Mouse (Mus musculus) right cerebral cortex, postnatal 25 days (tissue): Measurements from ENCODE around the gene Gp9.

Source experiments
- DNase-seq: peaks from one replicate; pipeline ENCODE4 v3.0.0; 2022

Gp9 gene

DNA sequence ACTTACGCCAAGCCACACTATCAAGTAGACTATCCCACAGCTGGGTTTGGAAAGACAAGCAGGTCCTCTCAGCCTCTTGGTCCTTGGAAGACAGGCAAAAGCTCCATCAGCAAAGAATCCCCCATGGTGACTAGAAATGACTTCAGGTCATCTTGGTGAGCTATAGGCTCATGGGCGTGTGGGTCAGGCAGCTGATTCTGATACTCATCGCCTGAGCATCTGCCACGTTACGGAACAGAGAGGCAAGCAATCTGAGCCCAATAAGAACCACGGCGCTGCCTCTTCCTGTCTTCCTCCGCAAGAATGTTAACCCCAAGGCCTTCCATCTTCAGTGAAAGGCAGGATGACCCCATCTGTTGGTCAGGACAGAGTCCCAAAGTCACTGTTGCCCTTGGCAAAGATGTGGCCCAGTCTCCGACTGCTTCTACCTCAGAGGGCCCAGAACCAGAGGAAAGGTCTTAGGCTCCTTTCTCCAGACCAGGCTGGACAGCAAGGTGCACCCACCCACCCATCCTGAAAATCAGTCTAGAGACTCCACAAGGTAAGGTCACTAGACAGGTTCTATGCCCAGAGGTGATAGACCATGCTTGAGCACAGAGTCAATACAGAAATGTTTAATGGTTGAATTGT is 10.5 kb downstream of the Gp9 start:
- DNase-seq = no peak

DNA sequence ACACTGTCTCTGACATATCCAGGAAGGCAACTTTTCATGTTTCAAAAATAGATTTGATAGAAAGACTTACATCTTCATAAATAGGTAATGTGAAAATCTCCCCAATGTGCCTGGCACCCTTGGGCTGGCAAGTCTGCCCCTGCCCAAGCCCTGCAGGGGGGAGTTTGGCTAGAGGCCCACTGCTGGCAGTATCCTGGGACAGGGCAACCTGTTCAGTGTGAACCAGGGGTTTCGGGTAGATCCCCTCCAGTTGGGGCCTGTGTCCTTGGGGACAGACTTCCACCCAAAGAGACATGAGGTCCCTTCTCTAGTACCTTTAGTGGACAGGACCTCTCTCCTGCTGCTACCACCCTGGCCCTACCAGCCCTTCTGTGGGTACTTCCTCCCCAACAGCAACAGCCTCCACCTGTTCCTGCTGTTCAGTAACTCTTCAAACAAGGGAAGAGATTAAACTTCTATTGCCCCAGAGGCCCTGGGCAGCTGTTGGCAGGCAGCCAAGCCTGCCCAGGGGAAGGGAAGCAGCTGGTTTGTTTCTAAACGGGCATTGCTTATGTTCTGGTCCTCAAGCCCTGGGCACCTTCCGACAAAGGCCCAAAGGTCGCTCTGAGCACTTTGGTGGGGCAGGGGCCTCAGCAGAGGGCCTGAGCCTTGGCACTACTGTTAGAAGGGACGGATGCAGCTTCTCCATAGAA is 11.2 kb downstream of the Gp9 start:
- no peak for DNase-seq

DNA sequence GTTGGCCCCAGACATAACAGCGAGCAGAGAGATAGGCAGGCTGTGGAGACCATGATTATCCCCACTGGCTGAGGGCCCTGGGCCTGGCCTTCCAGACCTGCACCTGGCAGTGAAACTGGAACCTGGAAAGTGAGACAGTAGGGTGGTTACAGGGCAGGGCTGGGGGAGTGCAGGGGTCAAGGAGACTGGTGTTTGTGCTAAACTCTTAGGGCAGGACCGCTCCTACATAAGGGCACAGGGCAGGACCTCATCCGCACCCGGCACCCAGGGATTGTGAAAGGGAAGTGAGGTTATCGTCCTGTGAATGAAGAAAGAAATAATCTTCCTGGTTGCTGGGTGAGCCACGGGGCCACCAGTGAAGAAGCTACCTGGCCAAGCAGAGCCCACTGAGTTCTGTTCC is 11.9 kb downstream of the Gp9 start:
- DNase-seq = no peak

DNA sequence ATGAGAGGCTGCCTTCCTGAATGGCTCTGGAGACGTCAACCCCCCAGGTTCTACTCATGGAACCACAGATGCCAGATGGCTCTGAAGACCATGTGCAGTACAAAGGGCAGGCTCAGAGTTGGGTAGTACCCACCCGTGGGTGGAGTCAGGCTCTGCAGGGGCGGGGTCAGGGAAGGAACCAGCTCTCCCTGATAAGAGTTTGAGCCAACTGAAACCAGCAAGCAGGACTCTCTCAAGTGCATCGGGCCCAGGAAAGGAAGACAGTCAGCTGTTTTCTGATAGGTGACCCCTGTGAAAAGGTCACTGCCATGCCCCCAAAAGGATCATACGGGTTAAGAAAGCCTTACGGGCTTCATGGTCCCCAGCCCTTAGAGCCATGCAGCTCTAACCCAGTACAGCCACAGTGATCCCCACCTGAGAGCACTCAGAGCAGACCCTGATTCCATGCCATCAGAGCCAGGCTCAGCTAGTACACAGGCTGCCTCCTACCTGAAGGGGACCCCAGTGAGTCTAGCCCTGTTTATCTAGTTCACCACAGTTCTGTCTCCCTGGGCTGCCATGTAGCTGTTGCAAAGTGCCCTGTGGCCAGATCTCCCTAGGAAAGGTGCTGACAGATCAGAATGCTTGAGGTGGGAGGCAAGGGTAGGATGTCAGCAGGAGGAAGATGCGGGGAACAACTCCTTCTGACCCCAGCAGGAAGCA is 13.1 kb downstream of the Gp9 start:
- no peak for DNase-seq

DNA sequence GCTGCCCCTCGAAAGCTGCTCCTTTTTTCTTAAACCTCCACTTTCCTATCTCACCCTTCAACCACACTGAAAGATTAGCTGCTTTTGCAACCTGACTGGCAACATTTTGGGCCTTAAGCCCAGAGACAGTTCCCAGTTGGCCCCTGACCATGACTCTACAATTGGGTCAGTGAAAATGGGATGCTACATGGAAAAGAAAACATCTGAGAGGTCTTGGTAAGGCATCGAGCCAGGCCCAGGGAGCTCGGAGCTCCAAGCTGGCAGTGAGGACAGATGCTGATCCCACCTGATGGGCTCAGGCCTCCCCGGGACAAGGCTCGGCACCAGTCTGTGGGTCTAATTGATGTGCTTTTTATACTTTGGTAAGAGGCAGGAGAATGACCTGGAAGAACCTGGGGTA is 14.0 kb downstream of the Gp9 start:
- no peak for DNase-seq

DNA sequence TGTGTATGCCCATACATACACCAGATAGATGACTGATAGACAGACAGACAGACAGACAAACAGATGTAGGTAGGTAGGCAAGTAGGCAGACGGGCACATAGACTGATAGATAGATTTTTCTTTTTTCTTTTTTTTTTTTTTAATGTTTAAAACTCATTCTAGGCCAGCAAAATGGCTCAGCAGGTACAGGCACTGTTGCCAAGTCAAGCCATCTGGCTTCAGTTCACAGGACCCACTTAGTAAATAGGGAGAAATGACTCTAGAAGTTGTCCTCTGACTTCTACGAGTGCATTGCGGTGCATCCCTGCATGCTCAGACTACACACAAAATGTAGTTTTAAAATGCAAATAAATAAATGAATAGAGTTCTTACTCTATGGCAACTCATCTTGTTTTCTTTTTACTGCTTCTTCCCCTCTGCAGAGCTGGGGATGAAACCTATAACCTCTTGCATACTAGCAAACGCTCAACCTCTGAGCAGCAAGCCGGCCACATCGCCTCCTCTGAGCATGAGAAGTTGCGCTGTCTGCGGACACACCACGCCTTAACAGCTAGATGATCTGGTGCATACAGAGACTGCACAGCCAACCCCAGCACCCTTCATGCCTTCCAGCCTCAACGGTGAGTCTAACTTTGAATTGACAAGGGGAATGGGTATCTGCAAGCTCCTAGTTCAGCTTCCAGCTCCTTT is 16.1 kb downstream of the Gp9 start:
- no peak for DNase-seq

DNA sequence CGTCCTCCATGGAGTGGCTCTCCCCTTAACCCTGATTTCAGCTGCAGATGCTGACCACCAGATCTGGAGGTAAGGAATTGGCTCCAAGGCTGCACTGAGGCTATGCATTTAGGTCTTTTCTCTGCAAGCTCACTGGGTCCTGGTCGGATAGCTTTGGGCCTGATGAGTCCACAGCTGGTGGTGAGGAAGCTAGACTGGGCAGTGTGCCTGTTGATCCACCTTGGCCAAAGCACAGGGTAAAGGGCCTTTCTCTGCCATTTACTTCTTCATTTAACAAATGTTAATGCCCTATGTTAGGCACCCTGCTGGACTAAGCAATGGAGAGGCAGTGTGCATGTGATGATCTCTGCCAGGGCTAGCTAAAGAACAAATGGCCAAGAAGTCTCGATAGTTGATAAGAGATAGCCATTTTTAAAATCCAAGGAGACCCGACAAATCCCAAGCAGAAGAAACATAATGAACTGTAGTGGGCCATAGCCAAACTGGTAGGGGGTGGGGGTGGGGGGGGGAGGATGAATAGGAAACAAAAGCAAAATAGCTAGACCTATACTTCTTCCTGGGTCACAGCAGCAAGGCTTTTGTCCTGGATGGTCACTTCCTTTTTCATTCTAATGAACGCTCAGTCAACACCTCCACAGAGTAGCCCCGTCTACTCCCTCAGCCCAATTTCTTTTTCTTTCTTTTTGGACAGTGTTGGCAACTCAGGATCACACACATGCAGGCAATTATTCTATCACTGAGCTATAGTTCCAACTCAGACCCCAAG is 17.7 kb downstream of the Gp9 start:
- DNase-seq = no peak

DNA sequence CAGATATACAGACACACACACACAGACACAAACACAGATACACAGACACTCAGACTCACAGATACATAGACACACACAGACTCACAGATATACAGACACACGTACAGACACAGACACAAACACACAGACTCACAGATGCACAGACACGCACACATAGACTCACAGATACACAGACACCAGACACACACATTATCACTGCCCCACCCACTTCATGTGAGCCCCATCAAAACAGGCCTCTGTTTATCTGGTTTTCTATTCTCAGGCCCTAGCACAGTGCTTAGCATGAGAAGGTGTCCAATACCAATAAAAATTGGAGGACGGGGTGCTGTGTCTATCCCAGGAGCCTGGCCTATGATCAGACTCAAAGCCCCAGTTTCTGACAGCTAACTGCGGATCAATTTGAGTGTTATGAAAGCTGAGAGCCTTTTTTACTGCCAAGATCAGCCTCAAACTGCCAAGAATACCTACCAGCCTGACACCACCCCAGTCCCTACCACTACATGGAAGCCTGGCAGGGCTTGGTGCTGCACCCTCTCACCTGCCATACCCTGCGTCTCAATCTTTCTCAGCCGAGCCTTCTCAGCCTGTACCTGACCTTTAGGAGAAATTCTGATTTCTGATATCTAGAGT is 18.5 kb downstream of the Gp9 start:
- no peak for DNase-seq

DNA sequence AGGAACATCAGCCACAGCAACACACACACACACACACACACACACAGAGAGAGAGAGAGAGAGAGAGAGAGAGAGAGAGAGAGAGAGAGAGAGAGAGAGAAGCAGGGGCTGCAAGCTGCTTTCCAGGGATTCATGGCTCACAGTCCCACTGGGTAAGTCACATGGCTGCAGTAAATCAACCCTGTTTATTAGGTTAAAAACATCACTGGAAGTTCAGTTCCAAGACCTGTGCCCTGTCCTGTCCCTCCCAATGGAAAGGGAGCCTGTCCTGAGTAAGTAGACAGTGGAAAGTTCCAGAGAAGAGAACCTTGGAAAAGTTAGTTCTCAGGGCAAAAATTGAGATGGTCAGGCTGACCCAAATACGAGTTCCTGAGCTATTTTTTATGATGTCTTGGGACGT is 19.4 kb downstream of the Gp9 start:
- no peak for DNase-seq

DNA sequence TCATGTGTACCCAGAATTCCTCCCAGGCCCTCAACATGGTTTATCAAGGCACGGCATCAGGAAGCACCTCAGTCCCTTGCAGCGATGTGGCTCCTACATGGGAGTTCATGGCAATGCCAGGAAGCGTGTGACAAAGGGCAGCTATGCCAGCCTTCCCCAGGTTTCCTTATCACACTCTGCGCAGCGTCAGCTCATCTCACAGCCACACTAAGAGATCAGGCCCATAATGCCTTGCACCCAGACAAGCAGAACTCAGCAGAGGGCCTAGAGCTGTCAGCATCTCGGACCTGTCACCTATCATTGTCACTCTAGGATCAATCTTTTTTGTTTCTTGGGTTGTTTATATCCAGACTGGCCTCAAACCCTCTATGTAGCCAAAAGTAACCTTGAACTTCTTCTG is 21.7 kb downstream of the Gp9 start:
- no peak for DNase-seq

DNA sequence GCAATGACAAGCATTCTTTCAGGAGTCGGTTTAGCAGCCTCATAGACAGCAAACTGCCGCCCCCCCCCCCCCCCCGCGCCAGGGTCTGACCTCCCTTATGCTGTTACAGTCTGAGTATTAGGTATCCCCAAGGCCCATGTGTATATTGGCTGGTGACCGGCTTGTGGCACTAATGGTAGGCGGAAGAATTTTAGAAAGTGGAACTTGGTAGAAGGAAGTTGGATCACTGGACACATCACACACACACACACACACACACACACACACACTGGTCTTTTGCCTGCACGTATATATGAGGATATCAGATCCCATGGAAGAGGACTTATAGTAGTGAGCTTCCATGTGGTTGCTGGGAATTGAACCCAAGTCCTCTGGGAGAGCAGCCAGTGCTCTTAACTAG is 24.6 kb downstream of the Gp9 start:
- DNase-seq = no peak

DNA sequence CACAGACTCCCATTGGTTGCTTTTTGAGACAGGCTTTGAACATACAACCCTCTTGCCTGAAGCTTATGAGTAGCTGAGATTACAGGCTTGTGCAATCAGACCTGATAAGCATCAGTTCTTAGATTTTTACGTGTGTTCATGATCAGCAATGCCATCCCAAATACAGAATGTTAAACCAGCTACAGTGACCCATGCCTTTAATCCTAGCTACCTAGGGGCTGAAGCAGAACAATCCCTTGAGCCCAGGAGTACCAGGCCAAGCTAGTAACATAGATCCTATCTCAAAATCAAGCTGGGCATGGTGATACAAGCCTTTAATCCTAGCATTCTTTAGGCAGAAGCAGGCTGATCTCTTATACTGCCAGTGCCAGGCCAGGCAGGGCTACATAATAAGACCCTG is 26.2 kb downstream of the Gp9 start:
- DNase-seq = no peak

DNA sequence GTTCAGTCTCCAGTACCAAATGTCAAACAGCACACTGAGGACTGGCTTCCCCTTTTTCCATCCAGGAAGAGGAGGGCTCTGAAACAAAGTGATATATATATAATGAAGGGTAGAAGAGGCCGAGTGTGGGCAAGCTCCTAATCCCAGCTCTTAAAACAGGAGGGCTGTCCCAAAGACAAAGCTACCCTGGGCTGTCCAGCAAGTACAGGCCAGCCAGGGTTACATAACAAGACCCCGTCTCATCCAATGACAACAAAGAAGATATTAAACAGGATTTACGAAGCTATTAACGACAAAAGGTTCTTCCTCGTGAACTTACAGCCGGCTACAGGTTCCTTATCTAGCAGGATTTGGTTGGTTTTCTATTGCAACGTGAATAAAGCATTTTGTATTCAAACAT is 27.0 kb downstream of the Gp9 start:
- no peak for DNase-seq

DNA sequence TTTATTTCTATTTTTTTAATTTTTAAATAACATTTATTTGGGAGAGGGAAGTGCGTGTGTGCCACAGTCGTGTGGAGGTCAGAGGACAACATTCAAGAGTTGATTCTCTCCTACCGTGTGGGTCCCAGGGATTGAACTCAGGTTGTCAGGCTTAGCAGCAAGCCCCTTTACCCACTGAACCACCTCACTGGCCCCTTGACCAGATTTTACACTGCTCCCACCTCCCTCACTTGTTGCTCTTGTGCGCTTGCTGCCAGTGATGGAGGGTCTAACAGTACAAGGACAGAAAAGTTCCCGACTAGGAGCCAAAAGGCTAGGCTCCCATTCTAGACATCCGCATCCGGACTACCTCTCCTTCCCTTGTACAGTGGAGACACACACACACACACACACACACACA is 27.6 kb downstream of the Gp9 start:
- DNase-seq = no peak

DNA sequence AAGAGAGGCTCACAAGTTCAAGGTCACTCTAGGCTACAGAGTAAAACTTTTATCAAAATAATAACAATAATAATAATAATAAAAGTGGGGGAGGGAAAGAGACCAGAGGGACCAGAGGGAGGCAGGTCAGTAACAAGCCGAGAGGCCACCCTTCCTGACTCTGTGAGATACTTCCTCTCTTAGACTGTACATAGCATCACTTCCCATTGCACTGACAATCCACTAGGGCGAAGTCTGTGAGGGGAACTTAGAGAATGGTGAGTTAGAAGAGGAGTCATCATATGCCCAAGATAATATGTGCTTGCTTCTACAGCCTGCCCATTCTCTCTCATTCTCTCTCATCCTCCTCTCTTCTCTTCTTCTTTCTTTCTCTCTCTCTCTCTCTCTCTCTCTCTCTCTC is 28.2 kb downstream of the Gp9 start:
- no peak for DNase-seq

DNA sequence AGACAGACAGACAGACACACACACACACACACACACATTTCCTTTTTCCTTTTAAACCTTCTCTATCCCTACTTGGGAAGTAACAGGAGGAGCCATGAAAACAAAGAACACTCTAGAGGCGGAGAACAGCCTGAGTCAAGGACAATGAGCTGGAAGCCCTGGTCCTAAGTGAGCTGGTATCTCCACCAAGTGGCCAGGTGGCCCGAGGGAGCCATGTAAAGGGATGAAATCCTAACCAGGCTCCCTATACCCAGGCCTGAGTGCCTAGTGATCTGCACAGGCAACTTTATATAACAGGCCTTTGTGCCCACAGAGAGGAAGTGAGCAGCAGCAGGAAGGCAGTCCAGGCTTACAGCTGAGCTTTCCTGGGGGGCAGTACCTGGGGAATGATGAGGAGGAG is 29.0 kb downstream of the Gp9 start:
- DNase-seq = no peak

DNA sequence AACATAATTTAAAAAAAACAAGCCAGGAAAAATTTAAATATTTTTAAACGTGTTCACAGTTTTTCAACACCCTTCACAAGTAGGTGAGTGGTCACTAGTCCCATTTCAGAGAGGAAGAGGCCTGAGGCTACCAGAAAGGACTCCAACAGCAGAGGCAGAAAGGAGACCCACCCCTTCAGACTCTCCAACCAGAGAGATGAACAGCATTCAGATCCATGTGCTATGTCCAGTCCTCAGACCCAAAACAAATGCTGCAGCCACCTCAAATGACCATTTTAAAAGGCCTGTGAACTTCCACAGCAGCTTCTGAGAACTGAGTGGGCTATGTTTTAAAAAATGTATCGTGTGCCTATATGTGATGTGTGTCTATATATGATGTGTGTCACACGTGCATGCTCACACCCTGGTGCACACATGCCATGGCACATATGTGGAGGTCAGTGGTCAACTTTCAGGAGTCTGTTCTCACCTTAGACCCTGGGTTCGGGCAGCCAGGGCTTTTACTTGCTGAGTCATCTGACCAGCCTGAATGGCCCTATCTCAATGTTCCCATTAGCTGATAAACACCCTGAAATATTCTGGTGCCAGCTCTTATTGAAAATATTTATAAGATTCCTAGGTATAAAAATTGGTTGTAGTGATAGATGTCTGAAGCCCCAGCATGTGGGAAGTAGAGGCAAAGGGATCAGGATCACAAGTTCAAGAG is 30.0 kb downstream of the Gp9 start:
- DNase-seq = no peak

DNA sequence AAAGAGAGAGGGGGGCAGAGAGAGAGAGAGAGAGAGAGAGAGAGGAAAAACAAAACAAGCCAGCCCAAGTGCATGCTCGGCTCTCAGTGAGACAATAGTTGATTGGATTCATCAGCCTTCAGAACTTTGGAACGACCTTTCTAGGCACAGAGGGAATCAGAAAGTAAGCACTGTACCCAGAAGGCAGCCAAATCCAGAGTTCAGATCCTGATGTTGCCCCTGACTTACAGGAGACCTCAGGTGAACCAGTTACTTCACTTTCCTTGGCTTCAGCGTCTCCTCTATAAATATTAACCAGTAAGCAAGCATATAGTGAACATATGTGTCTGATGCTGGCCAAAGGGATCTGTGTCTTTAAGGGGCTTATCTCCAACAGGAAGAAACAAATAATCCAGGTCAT is 30.6 kb downstream of the Gp9 start:
- no peak for DNase-seq

DNA sequence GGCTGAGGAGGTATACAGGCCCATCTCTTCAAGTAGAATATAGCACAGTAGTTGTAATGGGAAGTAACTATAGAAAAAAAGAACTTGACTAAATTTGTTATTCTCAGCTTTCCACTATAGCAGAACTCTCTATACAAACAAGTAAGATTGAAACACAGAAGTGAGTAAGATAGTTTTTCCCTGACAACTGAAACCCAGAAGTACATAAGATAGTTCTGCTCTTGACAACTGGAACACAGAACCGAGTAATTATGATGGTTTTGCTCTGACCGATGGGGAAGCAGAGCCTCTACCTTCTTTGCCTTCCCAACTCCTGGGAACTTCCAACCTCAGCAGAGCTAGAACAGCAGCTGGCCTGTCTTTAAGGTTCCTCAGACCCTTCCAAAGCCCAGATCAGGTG is 31.3 kb downstream of the Gp9 start:
- DNase-seq = no peak

DNA sequence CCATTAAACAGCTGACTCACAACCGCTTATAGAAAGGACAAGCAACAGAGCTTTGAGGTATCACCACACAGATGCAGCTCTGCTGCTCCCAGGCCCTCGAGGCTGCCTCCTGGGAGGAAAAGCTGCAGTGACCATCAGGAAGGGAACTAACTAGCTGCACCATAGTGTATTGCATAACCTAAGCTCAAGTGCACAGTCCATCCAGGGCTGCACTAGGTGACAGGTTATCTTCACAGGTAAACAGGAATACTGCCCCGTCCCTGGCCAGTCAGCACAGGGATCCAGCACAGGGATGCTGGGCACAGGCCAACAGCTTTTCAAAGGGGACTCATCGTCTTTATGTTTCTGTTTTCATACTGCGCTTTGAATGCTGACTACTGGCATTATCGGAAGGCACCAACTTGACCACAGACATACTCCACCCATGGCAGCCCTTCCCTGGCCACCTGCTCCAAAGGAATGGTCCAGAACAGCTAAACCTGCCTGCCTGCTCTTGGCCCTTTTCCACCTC is 31.8 kb downstream of the Gp9 start:
- DNase-seq = no peak

DNA sequence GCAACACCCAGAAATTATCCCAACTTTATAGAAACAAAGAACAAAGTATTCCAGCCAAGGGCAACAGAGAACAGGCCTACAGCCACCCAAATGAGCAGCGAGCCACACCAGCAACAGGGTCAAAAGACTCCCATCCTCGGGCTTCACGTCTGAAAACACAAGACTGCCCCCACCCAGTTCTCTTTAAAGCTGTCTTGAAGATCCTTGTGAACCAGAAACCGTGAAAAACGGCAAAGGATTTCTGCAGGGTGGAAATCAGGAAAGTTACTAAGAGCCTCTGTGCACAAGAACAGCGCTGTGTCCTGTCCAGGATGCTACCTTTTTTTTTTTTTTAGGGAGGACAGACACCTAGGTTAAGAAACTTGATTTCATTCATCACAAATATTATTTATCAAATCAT is 32.4 kb downstream of the Gp9 start:
- no peak for DNase-seq
